Mouse (Mus musculus) hindbrain, postnatal 0 days (tissue): ENCODE results near the gene Gpr152. TPM values are rescaled to one million over a fixed set of nuclear protein-coding genes. Genes with fewer than 3 reads are reported as not detected.
A peak's percentile ranks its signal among the peaks of the same experiment; 100 is the strongest.

Experiments used
- ATAC-seq: fragments of 200-750 bp; cut with Nextera tagmentation; 2 replicates; pipeline ENCODE4 v1.8.0; 2017; ENCODE audit warnings: mild to moderate bottlenecking, moderate TSS enrichment, moderate library complexity
- DNase-seq: peaks from one replicate; pipeline ENCODE4 v3.0.0-alpha.2; 2015; ENCODE audit warnings: low spot score
- H3K27ac ChIP-seq: fragments of 300-500 bp; sonication (generic); 2 replicates; pipeline ENCODE4 v1.5.1; 2014; ENCODE audit warnings: mild to moderate bottlenecking
- H3K27me3 ChIP-seq: fragments of 300-500 bp; sonication (generic); 2 replicates; pipeline ENCODE4 v1.6.1; 2014; ENCODE audit warnings: low read length, mixed read lengths; ENCODE audit not compliant: insufficient read depth
- H3K36me3 ChIP-seq: fragments of 300-500 bp; sonication (generic); 2 replicates; pipeline ENCODE4 v1.6.1; 2014; ENCODE audit warnings: low read length, mixed read lengths; ENCODE audit not compliant: insufficient read depth
- H3K4me1 ChIP-seq: fragments of 300-500 bp; sonication (generic); 2 replicates; pipeline ENCODE4 v1.6.1; 2014; ENCODE audit warnings: antibody characterized with exemption, low read length, mixed read lengths; ENCODE audit not compliant: insufficient read depth
- H3K4me2 ChIP-seq: fragments of 300-500 bp; sonication (generic); 2 replicates; pipeline ENCODE4 v1.6.1; 2014; ENCODE audit warnings: low read depth, mild to moderate bottlenecking, low read length, moderate library complexity, mixed read lengths
- H3K4me3 ChIP-seq: fragments of 300-500 bp; sonication (generic); 2 replicates; pipeline ENCODE4 v1.5.1; 2014; ENCODE audit warnings: low read length
- H3K9ac ChIP-seq: fragments of 300-500 bp; sonication (generic); replicated peaks from 2 replicates; pipeline ENCODE4 v1.6.1; 2014; ENCODE audit warnings: mild to moderate bottlenecking, low read length, moderate library complexity, mixed read lengths
- H3K9me3 ChIP-seq: fragments of 300-500 bp; sonication (generic); 2 replicates; pipeline ENCODE4 v1.6.1; 2016; ENCODE audit warnings: low read length, mixed read lengths
- CTCF ChIP-seq: IDR thresholded peaks from 2 replicates; pipeline ENCODE4 v1.5.1; 2016; ENCODE audit warnings: antibody characterized with exemption, control low read depth, low read depth
- WGBS: fragments of 180-500 bp; shearing (Covaris S2); extraction: QIAGEN DNeasy Blood & Tissue Kit; methylation state at CpG from one replicate; pipeline ENCODE4 v1.1.7; 2014; 5-methylcytosine and 5-hydroxymethylcytosine counted together
- polyA plus RNA-seq: library from polyadenylated mRNA; unstranded; fragments of >200 nt; fragmentation: Nextera tagmentation; extraction: Ambion mirVana; gene quantifications from 2 replicates; pipeline ENCODE4 v1.2.1, GENCODE M21; 2015
- total RNA-seq: library from RNA; depleted of rRNA; stranded (reverse); fragments of >200 nt; gene quantifications from 2 replicates; pipeline ENCODE4 v1.2.3, GENCODE M21; 2014

Gpr152 gene
- total and polyA plus RNA-seq, 2 experiments from 2014 or later: 0.05 to 0.37 TPM

GRCm38 (mm10) chr19:4180411-4180810 is 40.8 kb downstream of the Gpr152 start:
- DNase-seq (no peak), ATAC-seq (no peak)
- Histone ChIP-seq H3K4me2 (no peak overlapping the region), H3K4me1 (peaks cover 14% of the 10 kb centered on the region), H3K27ac (no peak overlapping the region), H3K4me3 (no peak overlapping the region), H3K36me3 (no peaks in the 10 kb centered on the region), H3K9me3 (no peaks in the 10 kb centered on the region), H3K27me3 (no peaks in the 10 kb centered on the region), H3K9ac (no peak overlapping the region)
- no peak for TF ChIP-seq CTCF
- 88% methylated on average over 7 of the region's 7 CpGs for WGBS

DNA sequence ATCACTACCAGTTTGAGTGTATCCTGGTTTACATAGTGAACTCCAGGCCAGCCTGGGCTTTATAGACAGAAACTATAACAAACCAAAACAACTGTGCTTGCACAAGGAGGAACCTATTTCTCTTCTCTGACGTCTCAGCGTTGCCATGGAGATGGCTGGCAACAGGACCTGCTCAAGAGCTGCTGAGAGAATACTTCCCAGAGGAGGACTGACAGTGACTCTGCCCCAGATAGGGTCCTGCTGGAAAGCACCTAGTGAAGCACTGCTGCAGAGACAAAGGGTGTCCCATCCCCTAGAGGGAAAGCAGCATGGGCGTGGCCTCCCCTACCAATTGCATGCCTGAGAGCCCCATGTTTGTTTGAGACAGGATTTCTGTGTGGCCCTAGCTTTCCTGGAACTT is 42.3 kb downstream of the Gpr152 start:
- Histone ChIP-seq H3K4me1 (peaks cover 7% of the 10 kb centered on the region; the same call in 1 of the 2 replicates), H3K36me3 (no peaks in the 10 kb centered on the region), H3K9ac (no peak overlapping the region), H3K4me2 (no peak overlapping the region), H3K27ac (peak overlapping the region; percentile 20; the same call in 1 of the 2 replicates), H3K9me3 (no peaks in the 10 kb centered on the region), H3K27me3 (no peaks in the 10 kb centered on the region), H3K4me3 (no peak overlapping the region)
- DNase-seq: peak; percentile 75
- ATAC-seq: peak; percentile 56; the same call in 1 of the 2 replicates
- no peak for TF ChIP-seq CTCF
- 49% methylated on average over 3 of the region's 3 CpGs for WGBS

DNA sequence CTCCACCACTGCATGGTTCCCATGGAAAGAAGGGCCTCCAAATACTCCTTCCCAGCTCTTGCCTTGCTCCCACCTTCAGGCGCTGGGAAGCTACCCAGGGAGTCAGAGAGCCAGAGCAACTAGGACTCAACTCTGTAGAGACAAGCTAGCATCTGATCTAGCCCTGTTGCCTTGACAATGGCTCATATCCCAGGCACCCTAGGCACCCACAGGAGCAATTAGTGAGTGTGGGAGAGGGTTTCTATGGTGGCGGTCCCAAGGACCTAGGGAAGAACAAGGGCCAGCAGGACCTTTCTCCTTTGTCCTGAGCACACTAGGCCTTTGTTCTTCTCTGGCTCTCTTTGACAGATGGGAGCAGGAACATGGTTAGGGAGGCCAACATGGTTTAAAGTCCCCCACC is 44.1 kb downstream of the Gpr152 start:
- Histone ChIP-seq H3K4me1 (peaks cover 7% of the 10 kb centered on the region; the same call in 1 of the 2 replicates), H3K4me2 (no peak overlapping the region), H3K27ac (no peak overlapping the region), H3K4me3 (no peak overlapping the region), H3K9me3 (no peaks in the 10 kb centered on the region), H3K9ac (no peak overlapping the region), H3K27me3 (no peaks in the 10 kb centered on the region), H3K36me3 (no peaks in the 10 kb centered on the region)
- DNase-seq: no peak
- no peak for TF ChIP-seq CTCF
- peak; percentile 50; the same call in 1 of the 2 replicates for ATAC-seq
- 66% methylated on average over 2 of the region's 2 CpGs for WGBS

DNA sequence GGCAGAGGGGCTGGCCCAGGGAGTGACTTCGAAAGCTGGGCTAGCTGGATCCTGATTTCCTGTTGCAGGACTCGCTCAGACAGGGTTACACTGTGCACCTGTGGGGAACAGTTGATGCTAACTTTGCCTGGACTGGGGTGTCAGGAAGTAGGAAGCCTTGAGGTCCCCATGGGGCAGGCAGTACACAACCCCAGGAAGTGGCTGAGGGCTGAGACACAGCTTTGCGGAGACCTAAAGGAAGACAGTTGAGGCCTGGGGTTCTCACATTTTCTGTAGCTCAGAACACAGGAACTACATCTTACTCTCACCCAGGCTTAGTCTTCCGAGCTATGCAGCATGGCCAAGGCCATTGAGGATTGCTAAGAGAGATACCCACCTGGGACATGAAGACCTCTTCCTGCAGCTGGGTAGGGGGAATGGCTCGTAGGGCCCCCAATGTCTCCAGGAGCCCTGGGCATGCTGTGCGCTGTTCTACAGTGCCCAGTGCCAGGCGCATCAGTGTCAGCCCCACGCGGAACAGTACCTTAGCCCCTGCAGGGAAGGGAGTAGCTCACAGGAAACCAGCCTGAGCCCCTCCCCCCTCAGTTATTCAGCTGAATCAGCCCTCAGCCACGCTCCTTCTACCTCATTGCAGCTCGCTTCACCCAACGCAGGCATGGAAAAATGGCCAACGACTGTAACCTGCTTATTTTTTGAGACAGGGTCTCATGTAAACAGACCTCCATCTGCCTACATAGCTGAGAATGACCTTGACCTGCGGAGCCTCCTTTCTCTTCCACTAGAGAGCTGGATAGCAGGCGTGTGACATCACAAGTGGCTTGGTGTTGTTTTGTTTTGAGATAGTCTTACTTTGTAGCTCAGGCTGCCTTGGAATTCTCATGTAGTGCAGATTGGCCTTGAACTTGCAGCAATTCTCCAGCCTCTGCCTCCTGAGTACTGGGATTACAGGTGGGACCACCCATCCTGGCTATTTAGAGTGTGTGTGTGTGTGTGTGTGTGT is 45.7 kb downstream of the Gpr152 start:
- ATAC-seq: no peak
- Histone ChIP-seq H3K9me3 (no peaks in the 10 kb centered on the region), H3K36me3 (no peaks in the 10 kb centered on the region), H3K4me2 (no peak overlapping the region), H3K27ac (no peak overlapping the region), H3K9ac (no peak overlapping the region), H3K4me3 (no peak overlapping the region), H3K27me3 (no peaks in the 10 kb centered on the region), H3K4me1 (peaks cover 7% of the 10 kb centered on the region; the same call in 1 of the 2 replicates)
- no peak for DNase-seq
- TF ChIP-seq CTCF: no peak
- 59% methylated on average over 15 of the region's 15 CpGs for WGBS

- Histone ChIP-seq H3K9ac (no peak overlapping the region), H3K4me1 (0 out of 2 replicates have a peak, but pooled peaks cover under 1% of the 10 kb centered on the region), H3K27me3 (no peaks in the 10 kb centered on the region), H3K4me3 (no peak overlapping the region), H3K27ac (no peak overlapping the region), H3K4me2 (no peak overlapping the region), H3K9me3 (no peaks in the 10 kb centered on the region), H3K36me3 (no peaks in the 10 kb centered on the region)
- ATAC-seq: no peak
- WGBS: 75% methylated on average over 3 of the region's 3 CpGs
- DNase-seq: no peak
- no peak for TF ChIP-seq CTCF
These were observed 47.7 kb downstream of the Gpr152 start for GRCm38 (mm10) chr19:4187303-4187702.

DNA sequence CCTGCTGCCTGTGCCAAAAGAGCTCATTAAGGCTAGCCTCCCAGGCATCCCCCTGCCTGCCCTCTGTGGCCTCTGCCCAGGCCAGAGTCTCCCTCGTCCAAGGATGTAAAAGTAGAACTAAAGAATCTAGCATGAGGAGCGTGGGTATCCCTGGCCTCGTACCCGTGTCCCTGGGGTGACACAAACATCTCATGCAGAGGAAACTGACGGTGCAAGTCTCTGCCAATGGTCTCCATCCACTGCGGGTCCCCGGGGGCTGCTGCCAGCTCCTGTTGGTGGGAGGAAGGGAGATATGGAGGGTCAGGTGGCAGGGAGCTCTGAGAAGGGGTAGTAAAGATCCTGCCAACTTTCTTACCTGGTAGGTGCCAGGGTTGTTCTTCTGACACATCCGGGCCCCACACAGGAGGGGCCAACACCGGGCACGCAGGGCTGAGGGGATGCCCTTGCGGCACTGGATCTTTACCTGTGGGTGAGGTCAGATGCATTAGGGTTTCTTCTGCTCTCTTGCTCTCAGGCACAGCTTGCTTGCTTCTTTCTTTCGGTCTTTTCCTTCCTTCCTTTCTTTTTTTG is 49.5 kb downstream of the Gpr152 start:
- H3K9ac ChIP-seq: no peak overlapping the region
- H3K27ac ChIP-seq: no peak overlapping the region
- 86% methylated on average over 12 of the region's 12 CpGs for WGBS
- DNase-seq (no peak), ATAC-seq (no peak)
- H3K4me1 ChIP-seq: peaks cover 10% of the 10 kb centered on the region
- H3K27me3 ChIP-seq: no peaks in the 10 kb centered on the region
- no peaks in the 10 kb centered on the region for H3K9me3 ChIP-seq
- H3K36me3 ChIP-seq: 0 out of 2 replicates have a peak, but pooled peaks cover 7% of the 10 kb centered on the region
- H3K4me2 ChIP-seq: no peak overlapping the region
- TF ChIP-seq CTCF: no peak
- no peak overlapping the region for H3K4me3 ChIP-seq
